Mouse (Mus musculus) myocyte (in vitro differentiated cells): Measurements from ENCODE around the gene Lamc3.

Source experiments
- CEBPB ChIP-seq: IDR thresholded peaks from 2 replicates; pipeline ENCODE4 v1.6.1; 2011; ENCODE audit warnings: mild to moderate bottlenecking, moderate library complexity; ENCODE audit not compliant: poor library complexity, insufficient read depth, severe bottlenecking
- E2F4 ChIP-seq: IDR thresholded peaks from one replicate; pipeline ENCODE4 v1.6.1; 2011; ENCODE audit warnings: mild to moderate bottlenecking, control low read depth, moderate library complexity; ENCODE audit not compliant: insufficient read depth
- POLR2A ChIP-seq: IDR thresholded peaks from one replicate; pipeline ENCODE4 v1.6.1; 2011; ENCODE audit warnings: low read depth, mild to moderate bottlenecking, control low read depth, moderate library complexity; ENCODE audit not compliant: insufficient read length
- TCF3 ChIP-seq: IDR thresholded peaks from one replicate; pipeline ENCODE4 v1.6.1; 2011; ENCODE audit warnings: low read depth, control low read depth; ENCODE audit not compliant: insufficient read length
- USF1 ChIP-seq: IDR thresholded peaks from one replicate; pipeline ENCODE4 v1.6.1; 2011; ENCODE audit warnings: low read depth, mild to moderate bottlenecking, control low read depth, moderate library complexity

GRCm38 (mm10) chr2:31912575-31912974 lies 25.5 kb downstream of the Lamc3 start:
- TF ChIP-seq CEBPB (no peak), TCF3 (no peak), E2F4 (no peak), POLR2A (no peak), USF1 (no peak)
